Mouse (Mus musculus) left cerebral cortex, postnatal 4 days (tissue): ENCODE data around the gene Phactr3. TPM values are rescaled to one million over a fixed set of nuclear protein-coding genes. Genes with fewer than 3 reads are reported as not detected.

Source experiments
- DNase-seq: peaks from one replicate; pipeline ENCODE4 v3.0.0-alpha.2; 2022
- intact Hi-C: fragments of 180-260 bp; cut with DNase I; formaldehyde crosslinking; loops from one replicate; pipeline ENCODE4 v1.15.1; 2025
- total RNA-seq, 2 experiments: library from RNA; stranded (reverse); gene quantifications; 2 replicates each; pipeline ENCODE4 v1.2.3; 2021

Phactr3 gene
- total RNA-seq, 2 experiments from 2014 or later = 128 to 133 TPM

DNA sequence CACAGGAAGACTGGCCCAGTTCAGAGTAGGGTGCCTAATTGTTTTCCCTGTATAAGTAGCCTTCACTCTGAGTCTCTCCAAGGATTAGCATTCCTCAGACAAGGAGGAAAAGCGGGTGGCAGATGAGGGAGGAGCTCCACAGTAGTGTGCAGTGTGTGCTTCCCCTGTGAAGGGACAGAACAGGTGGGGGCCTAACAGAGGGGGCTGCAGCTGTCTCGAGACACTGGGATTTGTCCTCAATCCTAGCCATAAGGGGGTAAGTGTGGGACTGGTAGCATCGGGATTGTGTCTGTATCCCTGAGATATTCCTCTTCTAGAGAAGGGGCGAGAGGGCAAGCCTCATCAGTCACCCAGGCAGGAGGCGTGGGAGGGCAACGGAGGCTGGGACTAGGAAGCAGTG is 66.1 kb downstream of the Phactr3 start:
- no peak for DNase-seq

GRCm38 (mm10) chr2:178188988-178189387 is 70.2 kb downstream of the Phactr3 start:
- intact Hi-C loops = no loop called here
- DNase-seq = no peak

More for the DNA sequence above, 66.1 kb downstream of the Phactr3 start:
- intact Hi-C loops = no loop called here

GRCm38 (mm10) chr2:178192881-178193280 is 74.1 kb downstream of the Phactr3 start:
- peak; percentile 26 for DNase-seq
- intact Hi-C loops = no loop called here

DNA sequence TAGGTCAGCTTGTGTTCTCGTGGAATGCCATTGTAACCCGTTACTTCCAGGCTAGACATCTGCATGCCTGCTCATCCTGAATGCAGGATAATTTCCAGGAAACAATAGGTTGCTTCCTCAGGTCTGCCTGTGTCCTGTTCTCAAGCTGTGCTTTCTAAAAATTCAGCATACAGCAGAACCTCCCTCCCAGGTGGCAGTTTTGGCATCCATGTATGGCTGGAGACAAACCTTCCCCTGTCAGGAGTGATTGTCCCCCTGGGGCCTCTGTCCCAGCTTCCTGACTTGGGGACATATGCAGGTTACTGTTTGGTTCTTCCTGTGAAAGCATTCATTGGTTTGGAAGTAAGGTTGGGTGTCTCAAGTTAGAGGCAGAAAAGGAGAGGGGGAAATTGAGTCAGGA is 74.7 kb downstream of the Phactr3 start:
- intact Hi-C loops = no loop called here
- DNase-seq = no peak

- intact Hi-C loops = no loop called here
- DNase-seq = no peak
Measured at GRCm38 (mm10) chr2:178194908-178195307, 76.1 kb downstream of the Phactr3 start.

DNA sequence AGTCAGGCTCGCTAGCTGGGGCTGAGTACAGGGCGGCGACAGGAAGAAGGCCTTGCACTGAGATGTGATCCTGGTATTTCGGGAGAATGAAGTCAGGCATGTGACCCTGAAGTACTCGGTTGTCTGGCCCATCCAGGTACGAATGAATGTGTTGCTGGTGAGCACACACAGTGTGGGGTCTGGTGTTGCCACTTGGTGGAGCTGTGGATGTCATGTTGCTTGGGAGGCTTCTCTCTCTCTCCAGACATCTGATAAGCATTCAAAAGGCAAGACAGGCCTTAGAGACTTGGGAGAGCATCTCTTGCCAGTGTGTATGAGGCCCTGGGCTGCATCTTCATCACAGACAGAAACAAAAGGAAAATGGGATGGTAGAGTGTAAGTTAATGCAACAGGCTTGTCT is 77.3 kb downstream of the Phactr3 start:
- intact Hi-C loops = no loop called here
- DNase-seq = no peak

DNA sequence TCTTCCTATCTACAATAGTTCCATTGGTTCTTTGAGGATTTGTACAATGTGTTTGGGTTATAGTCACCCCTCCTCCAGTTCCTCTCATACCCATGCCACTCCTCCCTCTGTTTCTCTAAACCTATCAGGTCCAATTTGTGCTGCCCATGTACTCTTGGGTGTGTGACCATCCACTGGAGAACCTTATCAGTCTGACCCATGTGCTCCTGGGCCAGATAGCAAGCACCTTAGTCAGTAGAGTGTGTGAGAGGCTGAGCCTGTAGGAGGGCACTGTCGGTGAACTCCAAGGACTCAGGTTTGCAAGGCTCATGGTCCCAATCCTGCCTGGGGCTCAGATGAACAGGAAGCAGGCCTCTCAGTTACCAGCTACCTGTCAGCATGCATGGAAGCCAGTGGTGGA is 78.8 kb downstream of the Phactr3 start:
- intact Hi-C loops = no loop called here

GRCm38 (mm10) chr2:178204455-178204854 is 85.7 kb downstream of the Phactr3 start:
- DNase-seq = no peak
- intact Hi-C loops = no loop called here

More for the DNA sequence above, 78.8 kb downstream of the Phactr3 start:
- DNase-seq = no peak

DNA sequence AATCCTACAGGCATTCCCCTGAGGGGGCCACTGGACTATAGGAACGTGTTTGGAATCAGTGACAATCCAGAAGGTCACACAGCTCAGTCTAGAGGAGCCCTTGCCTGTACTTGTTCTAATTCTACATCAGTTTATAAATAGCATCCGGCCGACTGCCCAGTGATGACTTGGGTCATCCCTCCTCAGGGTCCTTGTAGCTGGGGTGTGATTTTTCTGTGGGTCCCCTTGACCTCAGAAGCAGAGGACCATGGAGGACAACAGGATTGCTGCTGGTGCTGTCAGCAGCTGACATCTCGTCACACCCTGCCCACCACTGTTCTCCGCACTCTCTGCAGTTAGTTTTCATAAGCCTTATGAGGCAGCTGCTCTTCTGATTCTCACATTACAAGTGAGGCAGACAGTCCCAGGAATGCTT is 89.4 kb downstream of the Phactr3 start:
- intact Hi-C loops = no loop called here
- no peak for DNase-seq

GRCm38 (mm10) chr2:178213826-178214225 is 95.1 kb downstream of the Phactr3 start:
- DNase-seq = peak; percentile 6
- intact Hi-C loops = no loop called here

- intact Hi-C loops = no loop called here
- DNase-seq = no peak
Measured at GRCm38 (mm10) chr2:178214531-178214930, 95.8 kb downstream of the Phactr3 start.

DNA sequence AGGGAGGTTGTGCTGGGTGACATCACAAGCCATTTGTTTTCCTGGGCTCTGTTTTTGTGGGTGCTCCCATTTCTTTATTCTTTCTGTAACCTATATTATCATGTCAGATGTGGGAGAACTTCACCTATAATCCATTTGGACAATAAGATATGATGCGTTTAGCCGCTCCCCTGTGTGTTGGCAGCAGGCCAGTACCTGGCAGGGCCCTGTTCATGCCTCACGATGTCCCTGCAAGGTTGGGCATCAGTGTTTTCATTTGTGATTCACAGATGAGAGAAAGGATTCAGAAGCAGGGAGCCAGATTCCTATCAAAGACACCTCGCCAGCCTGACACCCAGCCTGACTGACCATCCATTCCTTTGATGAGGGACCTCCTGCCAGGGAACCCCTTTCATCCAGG is 99.7 kb downstream of the Phactr3 start:
- peak; percentile 15 for DNase-seq
- intact Hi-C loops = no loop called here

DNA sequence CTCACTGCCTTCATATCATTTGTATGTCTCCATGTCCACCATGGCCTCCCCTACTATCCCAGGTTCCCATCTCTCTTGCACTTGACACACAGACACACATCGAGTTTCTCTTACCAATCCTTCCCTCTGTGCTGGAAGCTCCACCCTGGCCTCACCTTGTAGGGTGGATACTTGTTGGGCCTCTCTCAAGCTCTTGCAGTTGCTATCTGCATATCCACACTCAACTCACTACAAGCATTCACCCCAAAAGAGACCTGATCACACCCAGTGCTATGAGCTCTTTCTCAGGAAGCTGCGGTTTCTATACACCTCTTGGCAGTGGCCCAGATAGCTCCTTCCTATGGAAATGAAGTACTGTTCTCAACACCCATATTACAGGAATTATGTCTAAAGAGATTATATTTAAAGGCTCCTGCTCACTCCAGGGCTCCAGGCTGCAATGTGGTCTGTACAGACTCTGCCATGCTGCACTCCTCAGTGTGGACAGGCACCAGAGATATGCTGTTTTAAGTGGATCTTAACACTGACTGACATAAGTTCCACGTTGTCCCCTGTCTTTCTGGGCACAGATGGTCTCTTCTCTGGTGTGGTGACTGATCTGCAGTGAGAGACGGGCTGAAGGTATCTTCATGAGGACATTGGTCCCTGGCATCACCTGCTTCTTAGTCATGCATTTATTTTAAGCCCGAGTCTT is 100.8 kb downstream of the Phactr3 start:
- DNase-seq = no peak
- intact Hi-C loops = no loop called here

DNA sequence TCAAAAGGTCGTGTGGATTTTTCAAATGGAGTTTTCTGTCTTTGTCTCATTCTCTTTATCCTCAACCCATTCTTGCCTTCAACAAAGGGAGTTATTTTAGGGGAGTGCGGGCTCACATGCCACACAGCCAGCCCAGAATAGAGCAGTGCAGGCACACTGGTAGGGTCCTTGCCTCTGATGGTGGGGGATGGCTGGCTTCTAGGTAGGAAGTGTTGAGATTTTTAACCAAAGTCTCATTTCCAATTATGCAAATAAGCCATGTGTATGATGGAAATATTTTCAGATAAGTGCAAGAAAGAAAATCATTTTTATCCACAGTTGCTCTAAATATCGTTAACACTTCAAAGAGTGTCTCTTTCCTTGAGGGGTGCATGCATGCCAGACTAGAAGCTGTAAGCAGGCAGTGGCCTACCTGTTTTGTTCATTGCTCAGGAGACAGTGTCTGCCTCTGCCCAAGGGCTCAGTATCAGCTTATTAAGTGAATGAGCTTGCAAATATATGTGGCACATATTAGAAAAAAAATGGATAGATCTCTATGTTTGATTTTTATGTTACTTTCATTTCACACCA is 101.5 kb downstream of the Phactr3 start:
- DNase-seq = no peak
- intact Hi-C loops = no loop called here

- no peak for DNase-seq
- intact Hi-C loops = no loop called here
Measured at GRCm38 (mm10) chr2:178221003-178221402, 102.2 kb downstream of the Phactr3 start.

GRCm38 (mm10) chr2:178229231-178229630 is 110.5 kb downstream of the Phactr3 start:
- DNase-seq = no peak
- intact Hi-C loops = no loop called here

GRCm38 (mm10) chr2:178233487-178233886 is 114.7 kb downstream of the Phactr3 start:
- no peak for DNase-seq
- intact Hi-C loops = no loop called here

- intact Hi-C loops = no loop called here
- no peak for DNase-seq
Measured at GRCm38 (mm10) chr2:178237056-178237455, 118.3 kb downstream of the Phactr3 start.

GRCm38 (mm10) chr2:178238503-178238902 is 119.7 kb downstream of the Phactr3 start:
- DNase-seq = no peak
- intact Hi-C loops = no loop called here

DNA sequence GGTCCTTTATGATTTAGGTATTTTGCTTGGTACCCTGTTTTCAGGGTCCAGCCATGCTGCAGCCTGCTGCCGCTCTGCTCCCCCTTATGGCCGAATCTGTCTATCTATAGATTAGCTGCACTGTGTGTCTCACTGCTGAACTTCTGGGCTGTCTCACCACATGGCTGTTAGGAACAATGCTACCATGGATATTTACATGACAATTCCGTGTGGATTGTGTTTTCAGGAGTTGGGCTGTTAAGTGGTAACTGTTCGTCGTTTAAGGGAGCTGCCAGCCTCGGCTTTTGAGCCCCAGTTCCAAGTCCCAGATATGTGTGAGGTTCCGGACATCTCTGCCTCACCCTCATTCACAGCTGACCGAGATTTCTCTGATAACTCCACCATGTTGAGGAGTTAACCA is 122.1 kb downstream of the Phactr3 start:
- intact Hi-C loops = no loop called here
- no peak for DNase-seq

- intact Hi-C loops = no loop called here
- no peak for DNase-seq
Measured at GRCm38 (mm10) chr2:178241374-178241773, 122.6 kb downstream of the Phactr3 start.

DNA sequence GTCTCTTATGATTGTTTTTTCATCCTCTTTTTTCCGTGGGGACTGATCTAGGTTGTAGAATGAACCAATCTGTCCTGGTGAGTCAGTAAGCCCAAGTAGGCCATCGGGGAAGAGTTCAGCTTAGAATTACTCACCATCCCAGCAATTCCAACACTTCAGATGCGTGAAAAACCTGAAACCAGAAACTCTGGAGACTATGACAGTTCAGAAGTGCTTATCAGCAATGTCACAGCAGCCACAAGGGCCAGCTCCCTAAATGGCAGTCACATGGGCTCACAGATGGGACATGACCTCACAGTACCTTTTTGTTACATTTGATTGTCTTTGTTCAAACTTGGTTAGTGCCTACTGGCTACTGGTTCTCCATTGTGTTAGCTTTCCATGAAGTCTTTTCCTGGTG is 124.2 kb downstream of the Phactr3 start:
- DNase-seq = no peak
- intact Hi-C loops = no loop called here

DNA sequence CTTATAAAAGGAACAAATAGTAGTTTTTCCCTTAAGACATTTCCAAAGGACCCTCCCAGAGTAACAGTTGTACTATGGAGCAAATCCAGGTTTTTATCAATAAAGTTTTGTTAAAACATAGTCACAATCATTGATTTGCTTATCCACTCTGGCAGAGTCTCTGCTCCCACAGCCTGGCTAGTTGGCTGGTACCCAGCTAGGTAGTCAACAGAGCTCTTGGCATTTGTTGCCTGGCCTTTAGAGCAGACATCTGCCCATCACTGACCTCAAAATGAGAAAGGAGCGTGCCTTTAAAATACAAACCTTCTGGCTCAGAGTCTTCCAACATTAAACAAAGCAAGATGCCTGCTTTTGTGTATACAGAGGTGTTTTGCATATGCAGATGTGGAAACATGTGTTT is 126.1 kb downstream of the Phactr3 start:
- intact Hi-C loops = no loop called here
- no peak for DNase-seq
